Mouse (Mus musculus) common myeloid progenitor, adult 5-6 weeks (primary cell): ENCODE results near the gene Il2rg. TPM values are rescaled to one million over a fixed set of nuclear protein-coding genes. Genes with fewer than 3 reads are reported as not detected.

Experiments used
- ATAC-seq: replicated peaks from 2 replicates; pipeline ENCODE4 v1.8.0; 2016; ENCODE audit warnings: low read depth, mild to moderate bottlenecking, moderate TSS enrichment, inconsistent platforms; ENCODE audit not compliant: poor library complexity, severe bottlenecking
- total RNA-seq: library from RNA; stranded (forward); fragments of 200-1000, 187-1606 nt; gene quantifications from 2 replicates; pipeline ENCODE4 v1.2.3, GENCODE M21; 2017

The Il2rg gene
- total RNA-seq, 1 experiment from 2014 or later, result 35.9 TPM

- no peak for ATAC-seq
Measured at GRCm38 (mm10) chrX:101266631-101267030, 1.4 kb downstream of the Il2rg start.

GRCm38 (mm10) chrX:101263892-101264291 lies 4.2 kb downstream of the Il2rg start, which contains the start of gene Gm614:
Gm614 (minus strand) TSS chrX:101263992.
- no peak for ATAC-seq

GRCm38 (mm10) chrX:101260441-101261325 lies 7.4 kb downstream of the Il2rg start:
- peak; percentile 53 for ATAC-seq

- ATAC-seq, result no peak
Measured at GRCm38 (mm10) chrX:101256603-101257002, 11.5 kb downstream of the Il2rg start.

GRCm38 (mm10) chrX:101254740-101255139 lies 13.3 kb downstream of the Il2rg start:
- ATAC-seq, result peak; percentile 20; the same call in 1 of the 2 replicates

DNA sequence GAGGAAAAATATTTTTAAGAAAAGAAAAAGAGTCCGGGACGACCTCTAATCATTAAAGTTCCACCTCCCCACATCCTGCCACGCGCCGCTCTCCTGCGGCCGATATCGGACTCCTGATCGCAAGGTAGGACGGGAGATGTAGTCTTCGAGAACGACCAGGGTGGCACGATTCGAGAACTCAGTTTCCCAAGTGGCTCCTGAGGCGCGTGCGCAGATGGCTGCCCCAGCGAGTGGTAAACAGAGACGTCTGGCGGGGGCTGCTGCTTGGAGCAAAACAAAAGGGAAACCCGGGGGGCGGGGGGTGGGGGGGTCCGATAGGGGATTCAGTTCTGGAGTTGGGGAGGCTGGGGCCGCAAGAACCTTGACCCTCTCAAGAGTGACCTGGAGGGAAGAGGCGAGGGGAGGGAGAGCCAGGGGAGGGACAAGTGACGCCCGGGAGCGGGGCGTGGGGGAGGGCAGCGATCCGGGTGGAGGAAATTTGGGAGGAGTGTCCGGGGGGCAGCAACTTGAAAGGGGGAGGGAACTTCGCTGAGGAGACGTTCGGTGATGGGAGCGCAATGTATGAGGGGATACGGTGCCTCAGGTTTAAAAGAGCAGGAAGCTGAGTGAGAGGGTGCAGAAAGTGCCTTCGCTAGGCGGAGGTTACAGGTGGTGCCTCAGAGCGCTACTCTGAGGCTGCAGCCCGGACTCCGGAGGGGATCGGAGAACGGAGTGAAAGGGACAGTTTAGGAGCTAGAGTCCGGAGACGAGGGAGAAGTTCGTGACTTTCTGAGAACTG lies 13.9 kb downstream of the Il2rg start, which contains the start of gene Foxo4:
TSS of gene Foxo4 (plus strand) at position 577 of the 778 bp plus-strand sequence.
- peak; percentile 88 for ATAC-seq

GRCm38 (mm10) chrX:101245011-101245410 lies 23.0 kb downstream of the Il2rg start:
- ATAC-seq, result no peak

DNA sequence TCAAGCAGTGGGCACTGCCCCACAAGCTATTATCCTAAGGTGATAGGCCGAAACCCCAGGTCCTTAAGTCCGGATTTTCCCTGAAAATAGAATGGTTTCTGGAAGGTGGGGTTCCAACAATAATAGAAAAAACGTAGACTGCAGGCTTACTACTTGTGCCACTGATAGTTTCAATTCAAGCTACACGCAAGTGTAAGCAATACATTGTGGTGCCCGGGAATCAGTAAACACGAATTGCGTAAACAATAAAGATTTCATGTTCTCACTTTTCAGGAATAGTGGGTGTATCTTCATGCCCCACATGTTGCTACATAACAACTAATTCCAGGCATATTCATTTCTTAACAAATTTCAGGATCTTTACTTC lies 45.3 kb downstream of the Il2rg start:
- ATAC-seq, result 0 out of 2 replicates have a peak, but pooled peaks have one; percentile 5

GRCm38 (mm10) chrX:101221834-101222795 lies 45.9 kb downstream of the Il2rg start, which contains the start of gene Snx12:
Snx12 (minus strand) TSS chrX:101222563.
- peak; percentile 98 for ATAC-seq

Other genes starting within 250 kb of the Il2rg start
- gene Tex11, start 208.6 kb downstream of the Il2rg start, total RNA-seq, result not detected in 2 replicates
- gene Slc7a3, start 182.2 kb downstream of the Il2rg start, total RNA-seq, result 0.09 TPM in 1 of 2 replicates, not detected in the other
- gene Snx12, start 45.7 kb downstream of the Il2rg start, total RNA-seq, result 32.8 and 52.3 TPM in 2 replicates
- 12.3 and 14.0 TPM in 2 replicates for gene Foxo4, start 13.7 kb downstream of the Il2rg start, total RNA-seq
- 0.27 TPM in 1 of 2 replicates, not detected in the other for gene Gm614, start 4.3 kb downstream of the Il2rg start, total RNA-seq
- not detected in 2 replicates for gene Gm20489, start 768 bp upstream of the Il2rg start, total RNA-seq
- 23.6 and 37.1 TPM in 2 replicates for gene Med12, start 5.8 kb upstream of the Il2rg start, total RNA-seq
- not detected in 2 replicates for gene Nlgn3, start 30.9 kb upstream of the Il2rg start, total RNA-seq
- not detected in 2 replicates for gene Gjb1, start 108.1 kb upstream of the Il2rg start, total RNA-seq
- 45.9 and 53.1 TPM in 2 replicates for gene Zmym3, start 152.6 kb upstream of the Il2rg start, total RNA-seq
- gene Nono, start 161.1 kb upstream of the Il2rg start, total RNA-seq, result 497 and 559 TPM in 2 replicates
- 0.58 and 0.87 TPM in 2 replicates for gene Itgb1bp2, start 180.8 kb upstream of the Il2rg start, total RNA-seq